Mouse (Mus musculus): ENCODE results near the gene D930048N14Rik.
"Not testable (repeated sequence)": the region's sequence is repeated elsewhere in the genome, so short reads cannot be mapped to it uniquely, and the experiment has no call there.

Gene D930048N14Rik

GRCm38 (mm10) chr11:51654891-51655290, 4.1 kb downstream of the D930048N14Rik start:
- no peak for DNase-seq

- no peak for DNase-seq
Measured at GRCm38 (mm10) chr11:51656798-51657521, 6.2 kb downstream of the D930048N14Rik start.

GRCm38 (mm10) chr11:51658291-51658690, 7.5 kb downstream of the D930048N14Rik start:
- no peak for DNase-seq

GRCm38 (mm10) chr11:51658705-51659104, 8.0 kb downstream of the D930048N14Rik start:
- no peak for DNase-seq

- DNase-seq, result no peak
Measured at GRCm38 (mm10) chr11:51661867-51662365, 11.2 kb downstream of the D930048N14Rik start.

GRCm38 (mm10) chr11:51662632-51663031, 11.9 kb downstream of the D930048N14Rik start:
- DNase-seq, result no peak

- DNase-seq, result not testable (repeated sequence)
Measured at GRCm38 (mm10) chr11:51664747-51665146, 14.0 kb downstream of the D930048N14Rik start.

- no peak for DNase-seq
Measured at GRCm38 (mm10) chr11:51670846-51671245, 20.1 kb downstream of the D930048N14Rik start.

GRCm38 (mm10) chr11:51671376-51671775, 20.6 kb downstream of the D930048N14Rik start:
- DNase-seq, result no peak

GRCm38 (mm10) chr11:51673291-51673690, 22.5 kb downstream of the D930048N14Rik start:
- no peak for DNase-seq

- DNase-seq, result no peak
Measured at GRCm38 (mm10) chr11:51675386-51675785, 24.6 kb downstream of the D930048N14Rik start.

GRCm38 (mm10) chr11:51677737-51678418, 27.1 kb downstream of the D930048N14Rik start:
- DNase-seq, result no peak

GRCm38 (mm10) chr11:51679466-51679865, 28.7 kb downstream of the D930048N14Rik start:
- DNase-seq, result no peak

- DNase-seq, result peak; percentile 88
Measured at GRCm38 (mm10) chr11:51681324-51681975, 30.7 kb downstream of the D930048N14Rik start.

- DNase-seq, result no peak
Measured at GRCm38 (mm10) chr11:51681976-51682374, 31.2 kb downstream of the D930048N14Rik start.

- DNase-seq, result peak; percentile 100
Measured at GRCm38 (mm10) chr11:51688330-51689328, 37.9 kb downstream of the D930048N14Rik start, which contains the start of gene 0610009B22Rik. Gene 0610009B22Rik, minus strand, starts transcription at chr11:51688874.

- DNase-seq, result no peak
Measured at GRCm38 (mm10) chr11:51689343-51689742, 38.6 kb downstream of the D930048N14Rik start.

GRCm38 (mm10) chr11:51690597-51690996, 39.8 kb downstream of the D930048N14Rik start:
- DNase-seq, result not testable (repeated sequence)

- DNase-seq, result no peak
Measured at GRCm38 (mm10) chr11:51694984-51695383, 44.2 kb downstream of the D930048N14Rik start.

- no peak for DNase-seq
Measured at GRCm38 (mm10) chr11:51702831-51703230, 52.1 kb downstream of the D930048N14Rik start.

- peak; percentile 33 for DNase-seq
Measured at GRCm38 (mm10) chr11:51703379-51703998, 52.7 kb downstream of the D930048N14Rik start.

GRCm38 (mm10) chr11:51706451-51706850, 55.7 kb downstream of the D930048N14Rik start:
- DNase-seq, result no peak
